10 mouse cellular contexts compared by ENCODE assay signal in the genomic region with DNA sequence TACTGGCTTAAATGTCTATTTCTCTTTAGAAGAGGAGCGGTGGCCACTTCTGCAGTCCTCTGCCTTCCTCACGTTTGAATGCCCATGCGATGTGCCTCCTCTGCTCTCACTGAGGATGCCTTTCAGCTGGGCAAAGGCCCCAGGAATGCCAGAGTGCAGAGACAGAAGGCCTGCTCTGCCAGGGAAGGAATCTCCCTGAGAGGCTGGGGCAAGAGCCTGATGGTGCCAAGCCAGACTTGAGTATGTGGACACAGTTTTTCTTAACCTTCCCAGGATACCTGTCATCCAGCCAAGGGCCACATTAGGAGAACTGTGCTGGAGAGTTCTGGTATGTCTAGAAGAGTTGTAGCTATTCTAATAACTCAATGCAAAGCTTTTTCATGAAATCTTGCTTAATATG.
DNase-seq lines count a peak whose midpoint lies in the region; ATAC-seq lines count a peak whose summit lies in the region.
"Had no signal": no experiment of that assay in that cellular context is flagged by ENCODE, and none has a peak within 500 bp of the region (broad histone marks: within the 10 kb centered on the region; RNA-seq: fewer than 3 reads in every experiment).

No protein-coding gene starts in this region.

- no peak overlapping the region for H3K27ac ChIP-seq in forebrain, embryonic 11.5 days (ENCODE audit: low read depth, low read length)
- H3K27ac ChIP-seq: hindbrain, embryonic 14.5 days; limb, embryonic 15.5 days had no signal

- no peak overlapping the region for H3K9ac ChIP-seq in forebrain, embryonic 11.5 days (ENCODE audit: low read length)
- H3K9ac ChIP-seq: hindbrain, embryonic 14.5 days; limb, embryonic 15.5 days had no signal

- no peak overlapping the region for H3K4me2 ChIP-seq in forebrain, embryonic 11.5 days (ENCODE audit: low read depth, low read length, severe bottlenecking)
- H3K4me2 ChIP-seq: hindbrain, embryonic 14.5 days; limb, embryonic 15.5 days had no signal

- H3K4me3 ChIP-seq in forebrain, embryonic 11.5 days (ENCODE audit: low read depth, low read length): no peak overlapping the region
- H3K4me3 ChIP-seq: limb, embryonic 15.5 days had no signal

- H3K9me3 ChIP-seq in forebrain, embryonic 11.5 days (ENCODE audit: control insufficient read depth, low read length): no peaks in the 10 kb centered on the region
- H3K9me3 ChIP-seq: limb, embryonic 15.5 days had no signal

- H3K4me1 ChIP-seq in forebrain, embryonic 11.5 days (replicated peaks; ENCODE audit: control insufficient read depth, insufficient read depth, low read length): no peaks in the 10 kb centered on the region

- peak; percentile 35 for DNase-seq in adrenal gland, postnatal 14 days
- no peak for DNase-seq in adrenal gland, postnatal 4 days (ENCODE audit: low spot score in 2 of 2)
- DNase-seq in left cerebral cortex, postnatal 4 days: peak; percentile 29
- DNase-seq in left cerebral cortex, adult 8-10 months (ENCODE audit: low spot score in 2 of 2): no peak
- DNase-seq in gastrocnemius, postnatal 10 days: peak; percentile 22
- peak; percentile 39 to 73 for DNase-seq in lung, postnatal 4 days
- no peak for DNase-seq in left cerebral cortex, adult 11 months (ENCODE audit: low spot score)
- DNase-seq in forebrain, embryonic 11.5 days (ENCODE audit: low spot score): no peak

- H3K27me3 ChIP-seq in forebrain, embryonic 11.5 days (ENCODE audit: control insufficient read depth, insufficient read depth, low read length): no peaks in the 10 kb centered on the region
- H3K27me3 ChIP-seq: limb, embryonic 15.5 days had no signal

- no peaks in the 10 kb centered on the region for H3K36me3 ChIP-seq in forebrain, embryonic 11.5 days (ENCODE audit: control insufficient read depth, insufficient read depth, low read length)
- H3K36me3 ChIP-seq: limb, embryonic 15.5 days had no signal

- intact Hi-C loops in left cerebral cortex, postnatal 4 days (cut with DNase I): no loop called here

- ATAC-seq in forebrain, embryonic 11.5 days (replicated peaks; ENCODE audit: low FRiP score): no peak

- 86% methylated on average over 3 of the region's 3 CpGs for WGBS in forebrain, embryonic 11.5 days

Comparison
In these comparisons a context has a peak if more than half of its experiments do, and no peak if none do; other contexts are left out.
1. DNase-seq: peak in adrenal gland, postnatal 14 days (single experiment), left cerebral cortex, postnatal 4 days (single experiment), gastrocnemius, postnatal 10 days (single experiment) and lung, postnatal 4 days (2 of 2); none in adrenal gland, postnatal 4 days (0 of 2), left cerebral cortex, adult 8-10 months (0 of 2), left cerebral cortex, adult 11 months (single experiment) and forebrain, embryonic 11.5 days (single experiment).